Mouse (Mus musculus): ENCODE results near the gene Vamp2.

DNA sequence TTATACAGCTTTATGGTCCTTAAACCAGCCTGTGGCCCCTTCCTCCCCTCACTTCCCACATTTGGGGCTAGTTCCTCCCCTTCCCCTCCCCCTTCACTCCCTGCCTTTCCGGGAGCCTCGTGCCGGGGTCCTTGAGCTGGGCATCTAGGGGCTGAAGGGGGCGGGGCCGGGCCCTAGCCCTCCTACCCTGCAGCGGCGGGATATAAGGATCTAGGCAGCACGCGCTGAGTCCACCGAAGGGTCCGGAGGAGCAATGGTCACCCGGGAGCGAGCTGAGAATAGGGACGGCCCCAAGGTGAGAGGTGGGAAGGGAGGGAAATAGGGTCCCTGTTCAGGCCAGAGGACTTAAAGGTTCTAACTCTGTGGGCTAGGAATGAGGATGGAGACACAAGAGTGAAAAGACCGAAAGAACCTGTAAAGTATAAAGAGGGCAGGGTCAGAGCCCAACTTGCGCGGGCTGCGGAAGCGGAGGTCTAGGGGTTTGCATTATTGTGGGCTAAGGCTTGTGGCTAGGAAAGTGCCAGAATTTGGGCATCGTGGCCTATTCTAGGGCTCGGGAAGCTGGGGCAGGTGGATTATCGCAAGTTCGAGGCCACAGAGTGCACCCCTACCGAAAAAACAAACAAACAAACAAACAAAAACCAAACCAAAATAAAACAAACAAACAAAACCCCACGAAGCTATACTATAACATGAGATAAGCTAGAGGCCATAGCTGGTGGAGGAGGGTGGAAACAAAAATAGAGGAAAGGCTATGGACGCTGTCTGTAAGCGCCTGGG is 32.1 kb downstream of the Vamp2 start, which contains the start of gene Hes7:
- TF ChIP-seq CTCF (IDR thresholded peaks at IDR 0.05; ENCODE audit: borderline replicate concordance, extremely low read depth, insufficient read depth, insufficient read length) (no peak), POLR2A (IDR thresholded peaks at IDR 0.05; ENCODE audit: borderline replicate concordance, extremely low read depth, insufficient read depth, insufficient read length, poor library complexity, severe bottlenecking) (no peak)
